Mouse (Mus musculus) right cerebral cortex, postnatal 4 days (tissue): ENCODE measurements at regions not wholly inside any gene's neighbourhood (a gene's known extent, or its start where the extent isn't known, plus 50 kb on each side); places are given as distances from the start of the nearest gene placed in this dataset.

Source experiments
- DNase-seq: peaks from one replicate; pipeline ENCODE4 v3.0.0-alpha.2; 2022

- DNase-seq, result no peak
Observed at GRCm38 (mm10) chr5:37980692-37981091, 57.9 kb upstream of the Stx18 start.

- DNase-seq, result no peak
Observed at GRCm38 (mm10) chr5:37976943-37977434, 61.6 kb upstream of the Stx18 start.

- DNase-seq, result no peak
Observed at GRCm38 (mm10) chr5:37972980-37973545, 65.5 kb upstream of the Stx18 start.

GRCm38 (mm10) chr5:37971724-37972123 is 66.8 kb upstream of the Stx18 start:
- DNase-seq, result no peak

GRCm38 (mm10) chr5:37968596-37968995 is 69.9 kb upstream of the Stx18 start:
- no peak for DNase-seq

GRCm38 (mm10) chr5:37967914-37968375 is 70.6 kb upstream of the Stx18 start:
- DNase-seq, result no peak

- DNase-seq, result no peak
Observed at GRCm38 (mm10) chr5:37967106-37967913, 71.2 kb upstream of the Stx18 start.

- DNase-seq, result no peak
Observed at GRCm38 (mm10) chr5:37963688-37964087, 74.9 kb upstream of the Stx18 start.

GRCm38 (mm10) chr5:37962513-37962912 is 76.0 kb upstream of the Stx18 start:
- no peak for DNase-seq

- no peak for DNase-seq
Observed at GRCm38 (mm10) chr5:37960216-37960615, 78.3 kb upstream of the Stx18 start.

GRCm38 (mm10) chr5:37952096-37952495 is 86.4 kb upstream of the Stx18 start:
- no peak for DNase-seq

GRCm38 (mm10) chr5:37932760-37933122 is 105.8 kb upstream of the Stx18 start:
- DNase-seq, result no peak

GRCm38 (mm10) chr5:37932086-37932759 is 106.3 kb upstream of the Stx18 start:
- no peak for DNase-seq

GRCm38 (mm10) chr5:37920481-37920880 is 96.1 kb upstream of the Msx1 start:
- no peak for DNase-seq

GRCm38 (mm10) chr5:37919102-37919501 is 94.7 kb upstream of the Msx1 start:
- DNase-seq, result no peak

- no peak for DNase-seq
Observed at GRCm38 (mm10) chr5:37918001-37918707, 93.8 kb upstream of the Msx1 start.

- no peak for DNase-seq
Observed at GRCm38 (mm10) chr5:37917161-37917560, 92.8 kb upstream of the Msx1 start.

GRCm38 (mm10) chr5:37904683-37905352 is 80.4 kb upstream of the Msx1 start:
- DNase-seq, result no peak

- no peak for DNase-seq
Observed at GRCm38 (mm10) chr5:37903861-37904260, 79.5 kb upstream of the Msx1 start.

- no peak for DNase-seq
Observed at GRCm38 (mm10) chr5:37902741-37903140, 78.4 kb upstream of the Msx1 start.

- DNase-seq, result no peak
Observed at GRCm38 (mm10) chr5:37901861-37902291, 77.5 kb upstream of the Msx1 start.

- no peak for DNase-seq
Observed at GRCm38 (mm10) chr5:37898041-37898615, 73.7 kb upstream of the Msx1 start.
